Mouse (Mus musculus): ENCODE data around the gene Gjb2. TPM values are rescaled to one million over a fixed set of nuclear protein-coding genes. Genes with fewer than 3 reads are reported as not detected.

The Gjb2 gene
- total RNA-seq, 1 experiment, result 0.76 TPM

DNA sequence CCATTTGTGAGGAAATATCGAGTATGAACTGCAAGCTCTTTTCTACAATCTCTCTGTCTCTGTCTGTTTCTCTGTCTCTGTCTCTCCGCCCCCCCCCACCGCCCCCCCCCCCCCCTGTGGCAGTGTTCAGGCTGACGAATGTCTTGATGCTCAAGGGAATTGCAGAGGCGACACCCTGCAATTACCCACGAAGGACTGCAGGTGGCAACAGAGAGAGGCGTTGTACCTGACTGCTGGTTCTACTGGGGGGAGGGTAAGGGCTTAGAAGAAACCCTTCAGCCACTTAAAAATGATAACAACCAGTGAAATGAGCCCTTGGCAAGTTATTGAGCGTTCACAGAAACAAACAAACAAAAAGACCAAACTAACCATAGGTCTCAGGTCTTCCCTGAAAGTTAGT is 11.5 kb downstream of the Gjb2 start:
- H3K9ac ChIP-seq (ENCODE audit: insufficient read depth, low read depth, low read length, poor library complexity, severe bottlenecking), result no peak overlapping the region
- H3K4me3 ChIP-seq (ENCODE audit: insufficient read depth in 1 of 2, low read depth in 1 of 2, low read length in 2 of 2, poor library complexity in 1 of 2, severe bottlenecking in 1 of 2), result no peak overlapping the region
- 0 out of 4 replicates have a peak, but pooled peaks cover 0 to 2% of the 10 kb centered on the region in 2 experiments for H3K4me1 ChIP-seq (ENCODE audit: control insufficient read depth in 2 of 2, insufficient read depth in 2 of 2, low read length in 2 of 2, poor library complexity in 1 of 2)
- peak; percentile 67 for DNase-seq (ENCODE audit: low read depth, low spot score)
- in situ Hi-C loops (cut with MboI; ENCODE audit: low sequenced_read_pairs in 2 of 2, unreplicated experiment in 2 of 2), result no loop called here
- no peaks in the 10 kb centered on the region for H3K36me3 ChIP-seq (ENCODE audit: control insufficient read depth, insufficient read depth, low read length, poor library complexity, severe bottlenecking)
- H3K9me3 ChIP-seq (ENCODE audit: control insufficient read depth, insufficient read depth, low read depth, low read length), result no peaks in the 10 kb centered on the region
- TF ChIP-seq ZNF384 (IDR thresholded peaks at IDR 0.05; ENCODE audit: low read depth, low read length) (no peak), CHD2 (IDR thresholded peaks at IDR 0.05; ENCODE audit: low read depth, low read length) (no peak), ZC3H11A (IDR thresholded peaks at IDR 0.05; ENCODE audit: borderline replicate concordance, low read depth, low read length) (peak; percentile 19; the same call in 1 of the 2 replicates)
- no peak overlapping the region for H3K27ac ChIP-seq (ENCODE audit: insufficient read depth, low read depth, low read length, poor library complexity, severe bottlenecking)

DNA sequence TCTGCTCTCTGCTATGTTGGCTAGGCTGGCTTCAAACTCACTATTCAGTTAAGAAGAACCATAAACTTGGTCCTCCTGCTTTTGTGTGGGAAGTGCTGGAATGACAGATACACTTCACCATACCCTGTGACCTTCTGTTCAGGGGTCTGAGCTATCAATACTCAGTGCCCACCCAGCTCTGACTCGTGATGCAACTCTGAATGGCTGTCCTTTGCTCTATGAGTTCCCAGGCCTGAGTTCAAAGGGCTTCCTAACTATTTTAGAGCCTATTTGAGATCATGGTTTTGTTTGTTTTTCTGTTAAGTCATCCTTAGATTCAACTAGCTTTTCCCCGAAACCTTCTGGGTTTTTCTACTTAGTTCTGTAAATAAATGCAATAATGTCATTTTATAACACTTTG is 14.5 kb downstream of the Gjb2 start:
- Histone ChIP-seq H3K9ac (ENCODE audit: insufficient read depth, low read depth, low read length, poor library complexity, severe bottlenecking) (no peak overlapping the region), H3K27ac (ENCODE audit: insufficient read depth, low read depth, low read length, poor library complexity, severe bottlenecking) (no peak overlapping the region), H3K4me3 (ENCODE audit: insufficient read depth in 1 of 2, low read depth in 1 of 2, low read length in 2 of 2, poor library complexity in 1 of 2, severe bottlenecking in 1 of 2) (no peak overlapping the region), H3K4me1 (ENCODE audit: control insufficient read depth in 2 of 2, insufficient read depth in 2 of 2, low read length in 2 of 2, poor library complexity in 1 of 2) (0 out of 4 replicates have a peak, but pooled peaks cover 0 to 2% of the 10 kb centered on the region in 2 experiments), H3K36me3 (ENCODE audit: control insufficient read depth, insufficient read depth, low read length, poor library complexity, severe bottlenecking) (no peaks in the 10 kb centered on the region), H3K9me3 (ENCODE audit: control insufficient read depth, insufficient read depth, low read depth, low read length) (no peaks in the 10 kb centered on the region)
- DNase-seq (ENCODE audit: low read depth, low spot score), result no peak
- TF ChIP-seq CHD2 (IDR thresholded peaks at IDR 0.05; ENCODE audit: low read depth, low read length) (no peak), HCFC1 (IDR thresholded peaks at IDR 0.05; ENCODE audit: borderline replicate concordance, insufficient read depth, low read length) (no peak), ZC3H11A (IDR thresholded peaks at IDR 0.05; ENCODE audit: borderline replicate concordance, low read depth, low read length) (no peak), ZNF384 (IDR thresholded peaks at IDR 0.05; ENCODE audit: low read depth, low read length) (no peak), MAFK (IDR thresholded peaks at IDR 0.05; ENCODE audit: insufficient read depth, low read depth, low read length) (no peak)
- in situ Hi-C loops (cut with MboI; ENCODE audit: low sequenced_read_pairs in 2 of 2, unreplicated experiment in 2 of 2), result no loop called here

DNA sequence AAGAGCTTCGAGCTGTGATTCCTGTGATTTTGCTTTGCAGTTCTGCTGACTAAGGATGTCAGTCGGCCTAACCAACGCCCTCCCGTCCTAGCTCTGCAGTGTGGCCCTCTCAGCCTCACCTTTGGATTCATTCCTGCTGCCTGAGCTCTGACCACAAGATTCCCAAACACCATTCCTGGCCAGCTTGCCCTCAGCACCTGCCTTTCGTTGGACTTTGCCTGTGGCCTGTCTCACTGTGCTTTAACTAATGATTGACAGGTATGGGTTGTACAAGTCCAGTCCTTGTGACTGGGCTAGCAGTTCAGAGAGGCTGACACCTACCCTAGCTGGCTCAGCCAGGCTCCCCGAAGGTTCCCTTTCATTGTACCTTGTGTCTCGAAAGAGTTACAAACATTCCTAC is 15.4 kb downstream of the Gjb2 start:
- Histone ChIP-seq H3K36me3 (ENCODE audit: control insufficient read depth, insufficient read depth, low read length, poor library complexity, severe bottlenecking) (no peaks in the 10 kb centered on the region), H3K4me1 (ENCODE audit: control insufficient read depth in 2 of 2, insufficient read depth in 2 of 2, low read length in 2 of 2, poor library complexity in 1 of 2) (0 out of 4 replicates have a peak, but pooled peaks cover 0 to 2% of the 10 kb centered on the region in 2 experiments), H3K27ac (ENCODE audit: insufficient read depth, low read depth, low read length, poor library complexity, severe bottlenecking) (no peak overlapping the region), H3K9me3 (ENCODE audit: control insufficient read depth, insufficient read depth, low read depth, low read length) (no peaks in the 10 kb centered on the region), H3K9ac (ENCODE audit: insufficient read depth, low read depth, low read length, poor library complexity, severe bottlenecking) (no peak overlapping the region), H3K4me3 (ENCODE audit: insufficient read depth in 1 of 2, low read depth in 1 of 2, low read length in 2 of 2, poor library complexity in 1 of 2, severe bottlenecking in 1 of 2) (no peak overlapping the region)
- no peak for DNase-seq (ENCODE audit: low read depth, low spot score)
- TF ChIP-seq ZNF384 (IDR thresholded peaks at IDR 0.05; ENCODE audit: low read depth, low read length) (no peak), MAFK (IDR thresholded peaks at IDR 0.05; ENCODE audit: insufficient read depth, low read depth, low read length) (no peak), HCFC1 (IDR thresholded peaks at IDR 0.05; ENCODE audit: borderline replicate concordance, insufficient read depth, low read length) (no peak), CHD2 (IDR thresholded peaks at IDR 0.05; ENCODE audit: low read depth, low read length) (no peak), ZC3H11A (IDR thresholded peaks at IDR 0.05; ENCODE audit: borderline replicate concordance, low read depth, low read length) (no peak)
- in situ Hi-C loops (cut with MboI; ENCODE audit: low sequenced_read_pairs in 2 of 2, unreplicated experiment in 2 of 2), result no loop called here

- DNase-seq (ENCODE audit: low read depth, low spot score), result no peak
- TF ChIP-seq MAFK (IDR thresholded peaks at IDR 0.05; ENCODE audit: insufficient read depth, low read depth, low read length) (no peak), CHD2 (IDR thresholded peaks at IDR 0.05; ENCODE audit: low read depth, low read length) (no peak), ZC3H11A (IDR thresholded peaks at IDR 0.05; ENCODE audit: borderline replicate concordance, low read depth, low read length) (no peak), HCFC1 (IDR thresholded peaks at IDR 0.05; ENCODE audit: borderline replicate concordance, insufficient read depth, low read length) (no peak), ZNF384 (IDR thresholded peaks at IDR 0.05; ENCODE audit: low read depth, low read length) (no peak)
- Histone ChIP-seq H3K9me3 (ENCODE audit: control insufficient read depth, insufficient read depth, low read depth, low read length) (no peaks in the 10 kb centered on the region), H3K4me1 (ENCODE audit: control insufficient read depth in 2 of 2, insufficient read depth in 2 of 2, low read length in 2 of 2, poor library complexity in 1 of 2) (no peaks in the 10 kb centered on the region), H3K36me3 (ENCODE audit: control insufficient read depth, insufficient read depth, low read length, poor library complexity, severe bottlenecking) (no peaks in the 10 kb centered on the region), H3K4me3 (ENCODE audit: insufficient read depth in 1 of 2, low read depth in 1 of 2, low read length in 2 of 2, poor library complexity in 1 of 2, severe bottlenecking in 1 of 2) (no peak overlapping the region), H3K27ac (ENCODE audit: insufficient read depth, low read depth, low read length, poor library complexity, severe bottlenecking) (no peak overlapping the region), H3K9ac (ENCODE audit: insufficient read depth, low read depth, low read length, poor library complexity, severe bottlenecking) (no peak overlapping the region)
- in situ Hi-C loops (cut with MboI; ENCODE audit: low sequenced_read_pairs in 2 of 2, unreplicated experiment in 2 of 2), result no loop called here
Measured at GRCm38 (mm10) chr14:57084180-57084668, 20.3 kb downstream of the Gjb2 start.

DNA sequence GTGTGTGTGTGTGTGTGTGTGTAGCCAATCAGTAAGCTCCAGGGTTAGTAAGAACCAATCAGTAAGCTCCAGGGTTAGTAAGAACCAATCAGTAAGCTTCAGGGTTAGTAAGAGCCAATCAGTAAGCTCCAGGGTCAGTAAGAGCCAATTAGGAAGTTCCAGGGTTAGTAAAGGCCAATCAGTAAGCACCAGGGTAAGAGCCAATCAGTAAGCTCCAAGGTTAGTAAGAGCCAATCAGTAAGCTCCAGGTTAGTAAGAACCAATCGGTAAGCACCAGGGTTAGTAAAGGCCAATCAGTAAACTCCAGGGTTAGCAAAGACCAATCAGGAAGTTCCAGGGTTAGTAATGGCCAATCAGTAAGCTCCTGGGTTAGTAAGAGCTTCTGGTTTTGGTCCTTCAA is 21.6 kb downstream of the Gjb2 start:
- Histone ChIP-seq H3K4me3 (ENCODE audit: insufficient read depth in 1 of 2, low read depth in 1 of 2, low read length in 2 of 2, poor library complexity in 1 of 2, severe bottlenecking in 1 of 2) (no peak overlapping the region), H3K27ac (ENCODE audit: insufficient read depth, low read depth, low read length, poor library complexity, severe bottlenecking) (no peak overlapping the region), H3K9me3 (ENCODE audit: control insufficient read depth, insufficient read depth, low read depth, low read length) (no peaks in the 10 kb centered on the region), H3K9ac (ENCODE audit: insufficient read depth, low read depth, low read length, poor library complexity, severe bottlenecking) (no peak overlapping the region), H3K4me1 (ENCODE audit: control insufficient read depth in 2 of 2, insufficient read depth in 2 of 2, low read length in 2 of 2, poor library complexity in 1 of 2) (no peaks in the 10 kb centered on the region), H3K36me3 (ENCODE audit: control insufficient read depth, insufficient read depth, low read length, poor library complexity, severe bottlenecking) (no peaks in the 10 kb centered on the region)
- no peak for DNase-seq (ENCODE audit: low read depth, low spot score)
- no peak for TF ChIP-seq ZNF384 (IDR thresholded peaks at IDR 0.05; ENCODE audit: low read depth, low read length)
- no peak for TF ChIP-seq MAFK (IDR thresholded peaks at IDR 0.05; ENCODE audit: insufficient read depth, low read depth, low read length)
- no peak for TF ChIP-seq ZC3H11A (IDR thresholded peaks at IDR 0.05; ENCODE audit: borderline replicate concordance, low read depth, low read length)
- TF ChIP-seq HCFC1 (IDR thresholded peaks at IDR 0.05; ENCODE audit: borderline replicate concordance, insufficient read depth, low read length), result no peak
- peak; percentile 86 for TF ChIP-seq CHD2 (IDR thresholded peaks at IDR 0.05; ENCODE audit: low read depth, low read length)
- in situ Hi-C loops (cut with MboI; ENCODE audit: low sequenced_read_pairs in 2 of 2, unreplicated experiment in 2 of 2), result no loop called here

All from ES-E14 (cell line).